Mouse (Mus musculus) retina, embryonic 14.5 days (tissue): ENCODE data around the gene 1700088E04Rik.
A peak's percentile ranks its signal among the peaks of the same experiment; 100 is the strongest.

Source experiments
- DNase-seq: peaks from one replicate; pipeline ENCODE4 v3.0.0-alpha.2; 2015; ENCODE audit warnings: low spot score

Gene 1700088E04Rik

GRCm38 (mm10) chr15:79140866-79141565 is at the start of gene 1700088E04Rik, which contains the start of gene Polr2f:
TSS of gene 1700088E04Rik (minus strand) at chr15:79141253.
TSS of gene Polr2f (plus strand) at chr15:79141009.
- peak; percentile 99 for DNase-seq

GRCm38 (mm10) chr15:79187819-79188218 is 46.8 kb upstream of the 1700088E04Rik start:
- no peak for DNase-seq

GRCm38 (mm10) chr15:79185213-79185612 is 44.2 kb upstream of the 1700088E04Rik start:
- DNase-seq: no peak

- DNase-seq: no peak
Observed at GRCm38 (mm10) chr15:79176905-79177304, 35.9 kb upstream of the 1700088E04Rik start.

- DNase-seq: peak; percentile 23
Observed at GRCm38 (mm10) chr15:79166712-79167111, 25.7 kb upstream of the 1700088E04Rik start.

- no peak for DNase-seq
Observed at GRCm38 (mm10) chr15:79165140-79165539, 24.1 kb upstream of the 1700088E04Rik start, which contains the start of gene Sox10. TSS of gene Sox10 (minus strand) at chr15:79165240.

GRCm38 (mm10) chr15:79164251-79164650 is 23.2 kb upstream of the 1700088E04Rik start:
- no peak for DNase-seq

- no peak for DNase-seq
Observed at GRCm38 (mm10) chr15:79162822-79163221, 21.8 kb upstream of the 1700088E04Rik start.

GRCm38 (mm10) chr15:79162301-79162700 is 21.2 kb upstream of the 1700088E04Rik start:
- DNase-seq: no peak

- DNase-seq: no peak
Observed at GRCm38 (mm10) chr15:79155572-79155971, 14.5 kb upstream of the 1700088E04Rik start.

- DNase-seq: no peak
Observed at GRCm38 (mm10) chr15:79152709-79153108, 11.7 kb upstream of the 1700088E04Rik start.

GRCm38 (mm10) chr15:79151881-79152280 is 10.8 kb upstream of the 1700088E04Rik start:
- no peak for DNase-seq

GRCm38 (mm10) chr15:79148533-79148932 is 7.5 kb upstream of the 1700088E04Rik start:
- DNase-seq: peak; percentile 93

- DNase-seq: no peak
Observed at GRCm38 (mm10) chr15:79145522-79145921, 4.5 kb upstream of the 1700088E04Rik start.

GRCm38 (mm10) chr15:79144021-79144420 is 3.0 kb upstream of the 1700088E04Rik start:
- DNase-seq: no peak

- DNase-seq: no peak
Observed at GRCm38 (mm10) chr15:79143316-79143715, 2.3 kb upstream of the 1700088E04Rik start.

GRCm38 (mm10) chr15:79141566-79141917 is 489 bp upstream of the 1700088E04Rik start:
- DNase-seq: no peak

- DNase-seq: no peak
Observed at GRCm38 (mm10) chr15:79139640-79140039, 1.4 kb downstream of the 1700088E04Rik start.

- DNase-seq: no peak
Observed at GRCm38 (mm10) chr15:79135783-79136575, 5.1 kb downstream of the 1700088E04Rik start.

GRCm38 (mm10) chr15:79135332-79135731 is 5.7 kb downstream of the 1700088E04Rik start:
- no peak for DNase-seq

- no peak for DNase-seq
Observed at GRCm38 (mm10) chr15:79134496-79135270, 6.4 kb downstream of the 1700088E04Rik start.

- no peak for DNase-seq
Observed at GRCm38 (mm10) chr15:79133191-79133661, 7.8 kb downstream of the 1700088E04Rik start.
